Mouse (Mus musculus) midbrain, embryonic 11.5 days (tissue): ENCODE data around the gene Alkbh7. TPM values are rescaled to one million over a fixed set of nuclear protein-coding genes. Genes with fewer than 3 reads are reported as not detected.

ENCODE experiments used
- ATAC-seq: fragments of 200-750 bp; cut with Nextera tagmentation; 2 replicates; pipeline ENCODE4 v1.8.0; 2017; ENCODE audit warnings: moderate TSS enrichment, moderate library complexity; ENCODE audit not compliant: low FRiP score
- DNase-seq: peaks from one replicate; pipeline ENCODE4 v3.0.0; 2015; ENCODE audit warnings: low spot score; ENCODE audit errors: missing footprints
- H3K27ac ChIP-seq: fragments of 300-500 bp; sonication (generic); 2 replicates; pipeline ENCODE4 v1.5.1; 2014; ENCODE audit warnings: low read depth, low read length
- H3K27me3 ChIP-seq: fragments of 300-500 bp; sonication (generic); 2 replicates; pipeline ENCODE4 v1.6.1; 2014; ENCODE audit warnings: mild to moderate bottlenecking, low read length, moderate library complexity, mixed read lengths; ENCODE audit not compliant: control insufficient read depth, insufficient read depth
- H3K36me3 ChIP-seq: fragments of 300-500 bp; sonication (generic); 2 replicates; pipeline ENCODE4 v1.6.1; 2014; ENCODE audit warnings: mild to moderate bottlenecking, low read length, moderate library complexity, mixed read lengths; ENCODE audit not compliant: control insufficient read depth, insufficient read depth
- H3K4me1 ChIP-seq: fragments of 300-500 bp; sonication (generic); 2 replicates; pipeline ENCODE4 v1.6.1; 2014; ENCODE audit warnings: low read length; ENCODE audit not compliant: control insufficient read depth, insufficient read depth
- H3K4me2 ChIP-seq: fragments of 300-500 bp; sonication (generic); 2 replicates; pipeline ENCODE4 v1.6.1; 2014; ENCODE audit warnings: mild to moderate bottlenecking, moderate library complexity
- H3K4me3 ChIP-seq: fragments of 300-500 bp; sonication (generic); 2 replicates; pipeline ENCODE4 v1.5.1; 2014; ENCODE audit warnings: low read depth, low read length
- H3K9ac ChIP-seq: fragments of 300-500 bp; sonication (generic); 2 replicates; pipeline ENCODE4 v1.6.1; 2014; ENCODE audit warnings: low read length
- H3K9me3 ChIP-seq: fragments of 300-500 bp; sonication (generic); 2 replicates; pipeline ENCODE4 v1.6.1; 2016; ENCODE audit warnings: low read length; ENCODE audit not compliant: control insufficient read depth
- WGBS: fragments of 180-500 bp; shearing (Covaris S2); extraction: QIAGEN DNeasy Blood & Tissue Kit; methylation state at CpG from one replicate; pipeline ENCODE4 v1.1.7; 2014; 5-methylcytosine and 5-hydroxymethylcytosine counted together
- polyA plus RNA-seq: library from polyadenylated mRNA; unstranded; fragments of >200 nt; fragmentation: Nextera tagmentation; extraction: Ambion mirVana; gene quantifications from 2 replicates; pipeline ENCODE4 v1.2.1, GENCODE M21; 2014

The Alkbh7 gene
- polyA plus RNA-seq, 1 experiment from 2014 or later: 34.1 TPM

DNA sequence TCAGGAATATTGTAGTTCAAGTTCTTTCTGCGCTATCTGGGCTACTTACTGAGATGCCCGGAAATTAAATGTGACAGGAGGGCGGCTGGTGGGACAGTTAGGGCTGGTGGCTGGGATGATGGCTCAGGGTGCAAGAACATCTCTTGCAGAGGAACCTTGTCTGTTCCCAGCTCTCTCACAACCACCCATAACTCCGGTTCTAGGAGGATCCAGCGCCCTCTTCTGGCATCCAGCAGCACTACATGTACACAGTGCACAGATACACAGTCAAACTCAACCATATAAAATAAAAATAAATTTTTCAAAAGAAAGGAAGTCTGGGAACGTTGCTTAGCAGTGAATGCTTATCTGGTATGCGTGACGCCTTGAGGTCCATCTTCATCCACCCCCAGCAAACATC is 41.8 kb downstream of the Alkbh7 start:
- no peaks in the 10 kb centered on the region for H3K9me3 ChIP-seq
- no peaks in the 10 kb centered on the region for H3K4me1 ChIP-seq
- no peak overlapping the region for H3K9ac ChIP-seq
- no peak overlapping the region for H3K4me3 ChIP-seq
- no peak for ATAC-seq
- WGBS: 39% methylated on average over 8 of the region's 8 CpGs
- no peak overlapping the region for H3K27ac ChIP-seq
- H3K4me2 ChIP-seq: no peak overlapping the region
- no peak for DNase-seq
- no peaks in the 10 kb centered on the region for H3K27me3 ChIP-seq
- no peaks in the 10 kb centered on the region for H3K36me3 ChIP-seq

DNA sequence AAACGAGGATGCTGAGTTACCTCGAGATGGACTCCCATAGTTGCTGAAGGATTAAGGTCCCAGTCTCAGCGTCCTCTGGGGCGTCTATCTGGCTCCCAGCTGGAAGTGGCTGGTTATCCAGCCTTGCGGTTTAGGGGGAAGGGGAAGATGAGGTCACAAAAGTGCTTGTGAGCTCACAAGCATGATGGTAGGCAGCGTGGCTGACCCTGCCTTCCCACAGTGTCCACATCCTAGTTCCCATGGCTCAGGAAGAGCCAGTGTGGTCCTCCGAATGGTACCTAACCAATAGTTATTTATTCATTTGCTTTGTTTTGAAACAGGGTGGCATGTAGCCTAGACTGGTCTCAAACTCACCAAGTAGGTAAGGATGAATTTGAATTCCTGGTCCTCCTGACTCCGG is 44.4 kb downstream of the Alkbh7 start, which contains the start of gene Slc25a41:
Slc25a41 (minus strand) TSS at position 101 of the 400 bp plus-strand sequence.
- Histone ChIP-seq H3K27ac (no peak within 1 kb of the TSS), H3K4me3 (no peak within 1 kb of the TSS), H3K36me3 (no peaks in the 10 kb centered on the region), H3K9me3 (no peaks in the 10 kb centered on the region), H3K4me1 (no peaks in the 10 kb centered on the region), H3K27me3 (no peaks in the 10 kb centered on the region), H3K4me2 (no peak within 1 kb of the TSS), H3K9ac (no peak within 1 kb of the TSS)
- DNase-seq: peak; percentile 65
- ATAC-seq: no peak
- WGBS: 72% methylated on average over 8 of the region's 8 CpGs

DNA sequence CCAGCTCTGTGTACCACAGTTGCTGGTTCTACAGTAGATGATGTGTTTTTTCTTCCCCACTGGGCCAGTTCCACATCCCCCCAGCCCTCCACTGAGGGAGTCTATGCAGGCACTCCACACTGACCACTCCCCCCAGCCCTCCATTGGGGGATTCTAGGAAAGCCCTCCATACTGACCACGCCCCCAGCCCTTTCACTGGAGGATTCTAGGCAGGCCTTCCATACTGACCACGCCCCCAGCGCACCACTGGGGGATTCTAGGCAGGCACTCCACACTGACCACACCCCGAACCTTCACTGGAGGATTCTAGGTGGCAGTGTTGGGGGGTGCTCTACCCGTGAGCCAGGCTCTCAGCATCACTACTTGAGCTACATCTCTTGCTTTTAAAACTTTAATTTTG is 50.3 kb downstream of the Alkbh7 start:
- Histone ChIP-seq H3K9me3 (no peaks in the 10 kb centered on the region), H3K27me3 (no peaks in the 10 kb centered on the region), H3K27ac (no peak overlapping the region), H3K36me3 (peaks cover 5% of the 10 kb centered on the region; the same call in 1 of the 2 replicates), H3K9ac (no peak overlapping the region), H3K4me1 (no peaks in the 10 kb centered on the region), H3K4me2 (no peak overlapping the region), H3K4me3 (no peak overlapping the region)
- peak; percentile 43; the same call in 1 of the 2 replicates for ATAC-seq
- no peak for DNase-seq
- WGBS: 38% methylated on average over 5 of the region's 5 CpGs

DNA sequence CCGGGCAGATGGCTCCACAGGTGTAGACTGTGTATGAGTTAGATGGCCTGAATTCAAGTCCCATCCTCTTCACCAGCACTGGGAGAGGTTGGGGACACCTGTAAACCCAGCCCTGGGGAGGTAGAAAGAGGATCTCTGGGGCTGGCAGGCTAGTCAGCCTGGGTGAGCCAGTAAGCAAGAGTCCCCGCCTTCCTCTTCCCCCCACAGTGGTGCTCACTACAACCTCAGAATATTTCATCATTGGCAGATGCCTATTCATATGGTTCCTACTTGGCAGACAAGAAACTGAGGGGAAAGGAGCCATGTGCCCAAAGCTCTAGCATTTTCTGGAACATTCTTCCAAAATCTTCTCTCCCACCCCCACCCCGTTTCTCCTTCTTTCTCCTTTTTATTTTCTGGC is 51.7 kb downstream of the Alkbh7 start:
- Histone ChIP-seq H3K9ac (no peak overlapping the region), H3K27ac (no peak overlapping the region), H3K4me1 (no peaks in the 10 kb centered on the region), H3K27me3 (no peaks in the 10 kb centered on the region), H3K4me3 (no peak overlapping the region), H3K36me3 (peaks cover 10% of the 10 kb centered on the region; the same call in 1 of the 2 replicates), H3K9me3 (no peaks in the 10 kb centered on the region), H3K4me2 (no peak overlapping the region)
- DNase-seq (no peak), ATAC-seq (no peak)
- 93% methylated on average over 3 of the region's 3 CpGs for WGBS

Other genes with a start within 250 kb of the Alkbh7 start
- 7.4 and 9.1 TPM in 2 replicates for gene Nrtn, start 239.8 kb upstream of the Alkbh7 start, polyA plus RNA-seq
- gene Dus3l, start 232.6 kb upstream of the Alkbh7 start, polyA plus RNA-seq: 31.5 and 34.6 TPM in 2 replicates
- 0.54 and 1.0 TPM in 2 replicates for gene Prr22, start 227.1 kb upstream of the Alkbh7 start, polyA plus RNA-seq
- gene Rfx2, start 166.3 kb upstream of the Alkbh7 start, polyA plus RNA-seq: 4.6 and 4.8 TPM in 2 replicates
- gene Acsbg2, start 122.9 kb upstream of the Alkbh7 start, polyA plus RNA-seq: not detected in 2 replicates
- 0.11 and 0.25 TPM in 2 replicates for gene 1700061G19Rik, start 121.9 kb upstream of the Alkbh7 start, polyA plus RNA-seq
- gene Mllt1, start 61.9 kb upstream of the Alkbh7 start, polyA plus RNA-seq: 26.3 and 29.0 TPM in 2 replicates
- not detected in 2 replicates for gene Acer1, start 15.2 kb upstream of the Alkbh7 start, polyA plus RNA-seq
- 131 and 137 TPM in 2 replicates for gene Clpp, start 7.0 kb upstream of the Alkbh7 start, polyA plus RNA-seq
- gene Pspn, start 2.7 kb downstream of the Alkbh7 start, polyA plus RNA-seq: 0.97 TPM in 1 of 2 replicates, not detected in the other
- 70.5 and 76.0 TPM in 2 replicates for gene Gtf2f1, start 13.9 kb downstream of the Alkbh7 start, polyA plus RNA-seq
- gene Gm17949, start 14.1 kb downstream of the Alkbh7 start, polyA plus RNA-seq: 0.19 and 0.32 TPM in 2 replicates
- gene Khsrp, start 34.2 kb downstream of the Alkbh7 start, polyA plus RNA-seq: 42.3 and 44.9 TPM in 2 replicates
- gene Slc25a41, start 44.3 kb downstream of the Alkbh7 start, polyA plus RNA-seq: not detected in 2 replicates
- 0.80 and 1.2 TPM in 2 replicates for gene Crb3, start 61.8 kb downstream of the Alkbh7 start, polyA plus RNA-seq
- gene Slc25a23, start 62.5 kb downstream of the Alkbh7 start, polyA plus RNA-seq: 14.2 and 16.5 TPM in 2 replicates
- gene Dennd1c, start 81.2 kb downstream of the Alkbh7 start, polyA plus RNA-seq: 2.2 and 2.7 TPM in 2 replicates
- gene Tubb4a, start 90.4 kb downstream of the Alkbh7 start, polyA plus RNA-seq: 167 and 171 TPM in 2 replicates
- gene Tnfsf9, start 108.0 kb downstream of the Alkbh7 start, polyA plus RNA-seq: 8.1 and 9.0 TPM in 2 replicates
- 0.16 and 0.40 TPM in 2 replicates for gene Cd70, start 152.4 kb downstream of the Alkbh7 start, polyA plus RNA-seq
- 0.07 and 0.11 TPM in 2 replicates for gene Tnfsf14, start 196.8 kb downstream of the Alkbh7 start, polyA plus RNA-seq
- gene C3, start 230.8 kb downstream of the Alkbh7 start, polyA plus RNA-seq: 0.19 and 0.68 TPM in 2 replicates